Mouse (Mus musculus): Measurements from ENCODE around the gene Kbtbd2.

GRCm38 (mm10) chr6:56785068-56785467, 12.5 kb downstream of the Kbtbd2 start:
- TF ChIP-seq CTCF (IDR thresholded peaks at IDR 0.05; ENCODE audit: low read depth, low read length) = no peak
- no peak for TF ChIP-seq POLR2A (IDR thresholded peaks at IDR 0.05; ENCODE audit: extremely low read depth, insufficient read depth, low read length)

All from liver, adult 2 months (tissue).